Mouse (Mus musculus): ENCODE results near the gene Clcn3.

DNA sequence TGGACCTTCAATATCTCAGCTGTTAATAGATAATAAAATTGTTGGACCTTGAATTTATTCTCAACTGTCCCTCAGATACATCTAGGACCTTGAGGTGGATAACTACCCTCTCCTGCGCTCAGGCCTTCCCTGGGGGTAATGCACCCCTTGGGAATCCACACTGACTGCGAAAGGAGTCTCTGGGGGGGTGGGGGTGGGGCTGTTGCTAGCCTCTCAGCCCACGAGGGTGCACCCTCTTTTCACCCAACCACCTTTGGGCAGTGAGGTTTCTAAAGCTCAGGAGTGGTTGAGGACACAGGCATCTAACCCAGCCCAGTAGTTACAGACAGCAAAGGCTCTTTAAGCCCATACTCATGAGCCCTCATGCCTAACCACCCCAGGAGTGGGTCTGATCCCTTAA lies 122.4 kb downstream of the Clcn3 start:
- TF ChIP-seq CTCF (conservative IDR thresholded peaks at IDR 0.05 in 1 of 2, IDR thresholded peaks at IDR 0.05 in 1 of 2; ENCODE audit: low read depth in 2 of 2, low read length in 2 of 2) (no peak), ZMIZ1 (IDR thresholded peaks at IDR 0.05; ENCODE audit: low read depth, low read length) (no peak), MEF2A (IDR thresholded peaks at IDR 0.05; ENCODE audit: borderline replicate concordance, low read depth, low read length) (no peak), POLR2A (IDR thresholded peaks at IDR 0.05; ENCODE audit: low read depth, low read length) (no peak), MAX (IDR thresholded peaks at IDR 0.05; ENCODE audit: low read length) (no peak), CHD2 (IDR thresholded peaks at IDR 0.05; ENCODE audit: low read length) (peak; percentile 31; the same call in 1 of the 2 replicates)

Data from CH12.LX (cell line).